10 mouse cellular contexts compared by ENCODE assay signal in genomic region chr10:120914948-120915631, GRCm38 (mm10). TPM values are rescaled to one million over a fixed set of nuclear protein-coding genes. Genes with fewer than 3 reads are reported as not detected.
A peak's percentile ranks its signal among the peaks of the same experiment; 100 is the strongest.
DNase-seq lines count a peak whose midpoint lies in the region; ATAC-seq and TF ChIP-seq lines count a peak whose summit lies in the region.
"Had no signal": no experiment of that assay in that cellular context is flagged by ENCODE, and none has a peak within 500 bp of the region (broad histone marks: within the 10 kb centered on the region; RNA-seq: fewer than 3 reads in every experiment).

No protein-coding gene starts in this region.

- peak overlapping the region; percentile 39; the same call in 1 of the 2 replicates for H3K27ac ChIP-seq in embryonic facial prominence, embryonic 13.5 days
- H3K27ac ChIP-seq in heart, embryonic 15.5 days: peak overlapping the region; percentile 84
- H3K27ac ChIP-seq in lung, postnatal 0 days (ENCODE audit: low read length): peak overlapping the region; percentile 86

- H3K4me2 ChIP-seq in embryonic facial prominence, embryonic 13.5 days: no peak overlapping the region
- H3K4me2 ChIP-seq in heart, embryonic 15.5 days: peak overlapping the region; percentile 45
- peak overlapping the region; percentile 3; the same call in 1 of the 2 replicates for H3K4me2 ChIP-seq in lung, postnatal 0 days (replicated peaks; ENCODE audit: low read depth, low read length)

- peak; percentile 95 for TF ChIP-seq EP300 in lung, postnatal 0 days (IDR thresholded peaks at IDR 0.05)

- ATAC-seq in embryonic facial prominence, embryonic 13.5 days (ENCODE audit: insufficient number of reproducible peaks, insufficient read depth, low FRiP score, low TSS enrichment, low read depth): no peak
- ATAC-seq in heart, embryonic 15.5 days (replicated peaks; ENCODE audit: insufficient number of reproducible peaks, insufficient read depth, low FRiP score, low read depth): peak; percentile 84
- peak; percentile 93 for ATAC-seq in lung, postnatal 0 days

- H3K4me1 ChIP-seq in embryonic facial prominence, embryonic 13.5 days: peaks cover 6% of the 10 kb centered on the region; the same call in 1 of the 2 replicates
- H3K4me1 ChIP-seq in heart, embryonic 15.5 days (replicated peaks): peaks cover 15% of the 10 kb centered on the region
- peaks cover 6% of the 10 kb centered on the region for H3K4me1 ChIP-seq in lung, postnatal 0 days (ENCODE audit: insufficient read depth, low read depth, low read length)
- H3K4me1 ChIP-seq: megakaryocyte, embryonic 14.5 days had no signal

- DNase-seq in heart, adult 18-20 months: peak; percentile 49 to 53
- DNase-seq in heart, postnatal 14 days: no peak
- peak; percentile 96 for DNase-seq in lung, postnatal 0 days (ENCODE audit: low spot score)
- no peak for DNase-seq in natural killer cell, adult 2 months (ENCODE audit: low spot score in 2 of 2)
- no peak for DNase-seq in urinary bladder, adult 2 months (ENCODE audit: low spot score)
- DNase-seq in left cerebral cortex, postnatal 10 days (ENCODE audit: extremely low spot score in 1 of 2, low spot score in 2 of 2): no peak
- DNase-seq: thymus, postnatal 14 days had no signal

- peak; percentile 18; the same call in 1 of the 2 replicates for TF ChIP-seq CTCF in lung, postnatal 0 days (IDR thresholded peaks at IDR 0.05)

- intact Hi-C loops in heart, postnatal 14 days (cut with DNase I): no loop called here
- intact Hi-C loops in left cerebral cortex, postnatal 10 days (cut with DNase I): no loop called here

- no peak overlapping the region for H3K4me3 ChIP-seq in embryonic facial prominence, embryonic 13.5 days
- H3K4me3 ChIP-seq in heart, embryonic 15.5 days: no peak overlapping the region
- H3K4me3 ChIP-seq in lung, postnatal 0 days (ENCODE audit: low read depth, low read length): no peak overlapping the region
- H3K4me3 ChIP-seq: megakaryocyte, embryonic 14.5 days had no signal

- no peak overlapping the region for H3K9ac ChIP-seq in embryonic facial prominence, embryonic 13.5 days
- no peak overlapping the region; the same call in 1 of the 2 replicates for H3K9ac ChIP-seq in heart, embryonic 15.5 days
- H3K9ac ChIP-seq in lung, postnatal 0 days (replicated peaks; ENCODE audit: low read depth): no peak overlapping the region

- no peaks in the 10 kb centered on the region for H3K36me3 ChIP-seq in embryonic facial prominence, embryonic 13.5 days
- H3K36me3 ChIP-seq in heart, embryonic 15.5 days: no peaks in the 10 kb centered on the region
- no peaks in the 10 kb centered on the region for H3K36me3 ChIP-seq in lung, postnatal 0 days (ENCODE audit: insufficient read depth, low read length)

- 75% methylated on average over 15 of the region's 15 CpGs for WGBS in embryonic facial prominence, embryonic 13.5 days
- WGBS in heart, embryonic 15.5 days: 18% methylated on average over 15 of the region's 15 CpGs
- whole genome bisulfite sequencing in lung, postnatal 0 days: 20% methylated on average over 15 of the region's 15 CpGs

- H3K27me3 ChIP-seq in embryonic facial prominence, embryonic 13.5 days: no peaks in the 10 kb centered on the region
- no peaks in the 10 kb centered on the region for H3K27me3 ChIP-seq in heart, embryonic 15.5 days
- no peaks in the 10 kb centered on the region for H3K27me3 ChIP-seq in lung, postnatal 0 days (replicated peaks; ENCODE audit: insufficient read depth, low read length)
- H3K27me3 ChIP-seq: megakaryocyte, embryonic 14.5 days had no signal

- H3K9me3 ChIP-seq in embryonic facial prominence, embryonic 13.5 days: no peaks in the 10 kb centered on the region
- H3K9me3 ChIP-seq in heart, embryonic 15.5 days (replicated peaks): no peaks in the 10 kb centered on the region
- H3K9me3 ChIP-seq in lung, postnatal 0 days (ENCODE audit: low read length): no peaks in the 10 kb centered on the region

RNA-seq across cellular contexts. Expression of gene Msrb3, which starts 16.2 kb away (rescaled TPM):
- total RNA-seq in heart, adult 18-20 months (2021): 10 to 100 TPM; 96.1 to 96.6 TPM
- 100 to 1,000 TPM; 104 TPM for total RNA-seq in heart, postnatal 14 days (2021)
- polyA plus RNA-seq in embryonic facial prominence, embryonic 13.5 days (2015; fragmentation: Nextera tagmentation; extraction: Ambion mirVana): 8.5 and 10.3 TPM in 2 replicates
- 35.4 and 35.5 TPM in 2 replicates for polyA plus RNA-seq in heart, embryonic 15.5 days (2015; fragmentation: Nextera tagmentation; extraction: Ambion mirVana)
- polyA plus RNA-seq in lung, postnatal 0 days (2015; fragmentation: Nextera tagmentation; extraction: Ambion mirVana): 18.5 and 18.8 TPM in 2 replicates
- polyA plus RNA-seq in urinary bladder, adult 2 months (2012; rRNA removed): 142 and 145 TPM in 2 replicates
- total RNA-seq in left cerebral cortex, postnatal 10 days (2021): 1 to 10 TPM; 4.2 to 4.3 TPM

Comparison
In these comparisons a context has a peak if more than half of its experiments do, and no peak if none do; other contexts are left out.
1. DNase-seq: peak in heart, adult 18-20 months (2 of 2) and lung, postnatal 0 days (single experiment); none in heart, postnatal 14 days (0 of 2), natural killer cell, adult 2 months (0 of 2), urinary bladder, adult 2 months (single experiment) and left cerebral cortex, postnatal 10 days (0 of 2).
2. Peak in every context shown above with its lines, with median percentiles within 50 percentile points of each other: H3K27ac ChIP-seq.